Mouse (Mus musculus) midbrain, embryonic 13.5 days (tissue): ENCODE data around the gene Timp2. TPM values are rescaled to one million over a fixed set of nuclear protein-coding genes. Genes with fewer than 3 reads are reported as not detected.

Source experiments
- ATAC-seq: fragments of 200-750 bp; cut with Nextera tagmentation; 2 replicates; pipeline ENCODE4 v1.8.0; 2017; ENCODE audit warnings: mild to moderate bottlenecking, moderate TSS enrichment, moderate library complexity
- H3K27ac ChIP-seq: fragments of 300-500 bp; sonication (generic); 2 replicates; pipeline ENCODE4 v1.5.1; 2015; ENCODE audit warnings: inconsistent platforms, mild to moderate bottlenecking, moderate library complexity
- H3K27me3 ChIP-seq: fragments of 300-500 bp; sonication (generic); 2 replicates; pipeline ENCODE4 v1.6.1; 2015; ENCODE audit warnings: mild to moderate bottlenecking, inconsistent platforms
- H3K36me3 ChIP-seq: fragments of 300-500 bp; sonication (generic); 2 replicates; pipeline ENCODE4 v1.6.1; 2015; ENCODE audit warnings: mild to moderate bottlenecking, inconsistent platforms
- H3K4me1 ChIP-seq: fragments of 300-500 bp; sonication (generic); replicated peaks from 2 replicates; pipeline ENCODE4 v1.6.1; 2015; ENCODE audit warnings: inconsistent platforms
- H3K4me2 ChIP-seq: fragments of 300-500 bp; sonication (generic); replicated peaks from 2 replicates; pipeline ENCODE4 v1.6.1; 2015; ENCODE audit warnings: moderate library complexity, mild to moderate bottlenecking, inconsistent platforms
- H3K4me3 ChIP-seq: fragments of 300-500 bp; sonication (generic); replicated peaks from 2 replicates; pipeline ENCODE4 v1.5.1; 2015; ENCODE audit warnings: mild to moderate bottlenecking, inconsistent platforms
- H3K9ac ChIP-seq: fragments of 300-500 bp; sonication (generic); replicated peaks from 2 replicates; pipeline ENCODE4 v1.6.1; 2015; ENCODE audit warnings: mild to moderate bottlenecking, inconsistent platforms
- H3K9me3 ChIP-seq: fragments of 300-500 bp; sonication (generic); 2 replicates; pipeline ENCODE4 v1.6.1; 2016; ENCODE audit warnings: mild to moderate bottlenecking, inconsistent platforms
- WGBS: fragments of 180-500 bp; shearing (Covaris S2); methylation state at CpG from one replicate; pipeline ENCODE4 v1.1.7; 2015; 5-methylcytosine and 5-hydroxymethylcytosine counted together
- polyA plus RNA-seq: library from polyadenylated mRNA; unstranded; fragments of >200 nt; fragmentation: Nextera tagmentation; extraction: Ambion mirVana; gene quantifications from 2 replicates; pipeline ENCODE4 v1.2.1, GENCODE M21; 2015

The Timp2 gene
- 37.2 and 42.2 TPM in 2 replicates for polyA plus RNA-seq

DNA sequence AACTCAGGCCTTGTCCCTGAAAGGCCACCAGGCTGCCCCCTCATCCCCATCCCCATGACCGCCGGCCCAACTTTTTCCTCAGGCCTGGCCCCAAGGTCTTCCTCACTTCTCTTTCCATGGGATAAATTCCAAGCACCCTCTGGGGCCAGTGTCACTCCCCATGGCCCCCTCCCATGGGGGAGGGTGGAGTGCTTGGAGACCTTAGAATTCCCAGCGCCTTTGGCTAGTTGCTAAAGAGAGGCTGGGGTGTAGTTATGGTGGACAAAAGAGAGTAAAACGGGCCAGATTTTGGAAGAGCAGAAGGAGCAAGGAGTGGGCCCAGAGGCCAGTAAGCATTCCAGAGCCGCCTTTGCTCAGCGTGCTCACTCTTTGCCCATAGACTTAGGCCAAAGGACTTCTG lies at the start of gene Timp2:
Gene Timp2 (minus strand): TSS at position 101 of the 400 bp plus-strand sequence.
- peak within 1 kb of the TSS; percentile 81 for H3K4me3 ChIP-seq
- peak within 1 kb of the TSS; percentile 94 for H3K9ac ChIP-seq
- WGBS: 26% methylated on average over 6 of the region's 6 CpGs
- H3K4me2 ChIP-seq: peak within 1 kb of the TSS; percentile 93
- no peak; the same call in 1 of the 2 replicates for ATAC-seq
- H3K36me3 ChIP-seq: no peaks in the 10 kb centered on the region
- H3K4me1 ChIP-seq: peaks cover 31% of the 10 kb centered on the region
- H3K27me3 ChIP-seq: no peaks in the 10 kb centered on the region
- H3K27ac ChIP-seq: peak within 1 kb of the TSS; percentile 87
- H3K9me3 ChIP-seq: no peaks in the 10 kb centered on the region

DNA sequence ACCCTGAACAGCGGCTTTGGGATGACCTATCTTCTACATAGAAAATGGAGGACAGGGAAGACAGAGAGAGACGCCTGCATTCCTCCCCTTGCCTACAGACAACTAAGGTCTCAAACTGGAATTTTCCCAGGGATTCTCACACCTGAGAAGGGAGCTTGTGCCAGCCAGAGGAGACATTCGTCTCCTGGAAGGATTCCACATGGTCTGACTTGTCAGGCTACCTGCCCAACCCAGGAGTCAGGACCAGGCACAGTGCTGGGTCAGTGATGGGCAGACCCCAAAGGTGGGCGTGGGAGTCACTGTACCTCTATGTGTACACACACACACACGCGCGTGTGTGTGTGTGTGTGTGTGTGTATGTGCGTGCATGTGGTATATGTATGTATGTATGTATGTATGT lies 49.8 kb upstream of the Timp2 start:
- ATAC-seq: no peak
- H3K9ac ChIP-seq: no peak overlapping the region
- no peaks in the 10 kb centered on the region for H3K4me1 ChIP-seq
- no peak overlapping the region for H3K27ac ChIP-seq
- H3K4me2 ChIP-seq: no peak overlapping the region
- 96% methylated on average over 8 of the region's 8 CpGs for WGBS
- H3K4me3 ChIP-seq: no peak overlapping the region
- H3K27me3 ChIP-seq: no peaks in the 10 kb centered on the region
- H3K9me3 ChIP-seq: no peaks in the 10 kb centered on the region
- peaks cover 50% of the 10 kb centered on the region for H3K36me3 ChIP-seq

DNA sequence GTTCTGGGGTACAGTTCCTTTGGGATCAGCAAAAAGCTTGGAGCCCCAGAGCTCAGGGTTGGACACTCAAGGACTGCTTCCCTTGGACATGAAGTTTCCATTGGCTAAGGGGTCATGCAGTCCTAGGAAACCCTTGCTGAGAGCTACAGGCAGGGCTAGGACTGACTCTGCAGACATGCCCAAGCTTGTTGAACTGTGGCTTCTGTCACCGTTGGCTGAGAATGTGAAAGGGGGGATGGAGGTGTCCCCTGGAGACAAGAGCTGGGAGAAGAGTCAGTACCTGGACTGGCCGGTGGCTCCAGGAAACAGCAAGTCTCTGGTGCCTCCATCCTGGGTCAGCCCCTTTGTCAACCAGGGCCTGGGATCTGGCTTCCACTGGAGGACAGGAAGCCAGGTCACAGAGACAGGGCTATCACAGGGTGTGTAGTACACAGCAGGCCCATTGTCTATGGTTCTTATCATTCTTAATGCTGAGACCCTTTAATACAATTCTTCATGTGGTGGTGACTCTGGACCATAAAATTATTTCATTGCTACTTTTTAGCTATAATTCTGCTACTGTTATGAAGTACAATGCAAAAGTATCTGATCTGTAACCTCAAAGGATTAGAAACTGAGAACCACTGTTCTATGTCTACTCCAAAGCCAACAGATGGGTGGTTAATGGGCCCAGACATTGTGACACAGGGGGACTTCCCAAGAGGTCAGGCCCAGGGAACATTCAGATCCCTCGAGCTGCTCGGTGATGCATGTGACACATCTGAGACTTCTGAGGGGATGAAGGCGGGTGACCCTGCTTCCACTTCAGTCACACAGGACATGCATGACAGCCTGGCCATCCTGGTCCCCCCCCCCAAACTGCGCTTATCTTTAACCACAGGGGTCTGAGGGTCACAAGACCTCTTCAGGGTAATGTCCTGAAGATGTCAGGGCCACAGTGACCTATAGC lies 48.7 kb upstream of the Timp2 start:
- no peaks in the 10 kb centered on the region for H3K27me3 ChIP-seq
- H3K9ac ChIP-seq: no peak overlapping the region
- no peaks in the 10 kb centered on the region for H3K9me3 ChIP-seq
- 72% methylated on average over 6 of the region's 6 CpGs for WGBS
- H3K4me2 ChIP-seq: no peak overlapping the region
- no peaks in the 10 kb centered on the region for H3K4me1 ChIP-seq
- ATAC-seq: no peak
- H3K4me3 ChIP-seq: no peak overlapping the region
- H3K27ac ChIP-seq: no peak overlapping the region
- H3K36me3 ChIP-seq: peaks cover 39% of the 10 kb centered on the region

DNA sequence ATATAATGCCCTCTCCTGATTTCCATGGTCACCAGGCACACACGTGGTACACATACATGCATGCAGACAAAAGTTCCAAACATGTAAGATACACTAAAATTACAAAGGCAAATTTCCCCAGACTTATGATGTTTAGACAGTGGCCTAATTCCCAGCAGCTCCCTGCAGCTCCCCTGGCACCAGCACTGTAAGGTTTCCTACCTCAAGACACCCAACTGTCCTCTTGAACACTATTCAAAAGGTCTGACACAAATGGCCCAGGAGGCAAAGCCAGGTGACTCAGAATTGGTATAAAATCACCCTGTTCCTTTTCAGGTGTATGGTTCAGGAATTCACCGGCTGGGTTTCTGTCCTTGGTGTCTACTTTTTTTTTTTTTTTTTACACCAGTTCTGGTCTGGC lies 47.6 kb upstream of the Timp2 start:
- H3K9ac ChIP-seq: no peak overlapping the region
- ATAC-seq: no peak
- H3K27ac ChIP-seq: no peak overlapping the region
- no peaks in the 10 kb centered on the region for H3K27me3 ChIP-seq
- no peaks in the 10 kb centered on the region for H3K9me3 ChIP-seq
- H3K36me3 ChIP-seq: peaks cover 28% of the 10 kb centered on the region
- H3K4me3 ChIP-seq: no peak overlapping the region
- H3K4me2 ChIP-seq: no peak overlapping the region
- 94% methylated on average over 2 of the region's 2 CpGs for WGBS
- no peaks in the 10 kb centered on the region for H3K4me1 ChIP-seq

DNA sequence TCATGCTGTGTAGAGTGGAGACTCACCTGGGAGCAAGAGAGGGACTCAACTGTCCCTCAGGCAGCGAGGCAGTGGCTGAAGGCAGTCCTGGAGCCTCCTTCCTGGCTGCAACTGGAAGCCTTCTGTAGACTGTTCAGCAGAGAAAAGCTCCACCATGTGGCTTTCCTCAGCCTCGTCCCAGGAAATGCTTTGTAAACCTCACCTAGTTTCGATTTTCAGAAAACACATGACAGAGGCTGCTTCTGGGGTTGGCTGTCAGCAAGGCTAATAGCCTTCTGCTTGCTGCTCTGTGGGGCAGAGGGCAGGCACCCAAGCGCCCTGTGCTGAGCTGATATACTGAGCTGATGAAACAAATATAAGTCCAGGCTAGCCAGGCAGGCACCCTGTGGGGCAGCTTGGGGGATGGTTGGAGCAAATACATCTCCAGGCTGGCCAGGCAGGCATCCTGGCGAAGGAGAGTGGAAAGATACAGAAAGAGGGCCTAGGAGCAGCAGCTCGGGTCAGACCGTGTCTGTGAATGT lies 46.3 kb upstream of the Timp2 start, which contains the start of gene Lgals3bp:
Gene Lgals3bp (minus strand): TSS at position 333 of the 521 bp plus-strand sequence.
- no peaks in the 10 kb centered on the region for H3K4me1 ChIP-seq
- no peak within 1 kb of the TSS for H3K4me3 ChIP-seq
- 63% methylated on average over 7 of the region's 7 CpGs for WGBS
- no peak for ATAC-seq
- H3K4me2 ChIP-seq: no peak within 1 kb of the TSS
- no peaks in the 10 kb centered on the region for H3K27me3 ChIP-seq
- no peaks in the 10 kb centered on the region for H3K9me3 ChIP-seq
- no peak within 1 kb of the TSS for H3K27ac ChIP-seq
- peaks cover 15% of the 10 kb centered on the region for H3K36me3 ChIP-seq
- no peak within 1 kb of the TSS for H3K9ac ChIP-seq

DNA sequence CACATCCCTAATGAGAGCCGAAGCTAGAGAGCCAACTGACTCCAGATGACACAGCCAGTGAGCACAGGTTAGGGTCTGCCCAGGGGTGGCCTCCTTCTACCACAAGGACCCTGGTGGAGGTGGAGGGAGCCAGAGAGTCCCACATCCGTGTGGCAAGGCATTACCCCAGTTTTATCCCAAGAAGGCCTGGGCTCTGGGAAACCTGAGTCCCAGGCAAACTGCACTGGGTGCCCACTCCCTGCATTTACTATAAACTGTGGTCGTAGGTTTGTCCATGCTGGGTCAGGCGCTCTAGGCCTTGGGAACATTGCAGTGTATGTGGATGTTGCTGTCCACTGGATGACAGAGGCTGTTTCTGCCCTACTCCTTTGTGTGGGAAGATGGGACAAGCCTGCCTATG lies 45.7 kb upstream of the Timp2 start:
- H3K9ac ChIP-seq: no peak overlapping the region
- no peaks in the 10 kb centered on the region for H3K4me1 ChIP-seq
- H3K27ac ChIP-seq: no peak overlapping the region
- no peak for ATAC-seq
- H3K36me3 ChIP-seq: peaks cover 9% of the 10 kb centered on the region
- 90% methylated on average over 4 of the region's 4 CpGs for WGBS
- H3K4me3 ChIP-seq: no peak overlapping the region
- H3K27me3 ChIP-seq: no peaks in the 10 kb centered on the region
- H3K9me3 ChIP-seq: no peaks in the 10 kb centered on the region; the same call in 1 of the 2 replicates
- no peak overlapping the region for H3K4me2 ChIP-seq

DNA sequence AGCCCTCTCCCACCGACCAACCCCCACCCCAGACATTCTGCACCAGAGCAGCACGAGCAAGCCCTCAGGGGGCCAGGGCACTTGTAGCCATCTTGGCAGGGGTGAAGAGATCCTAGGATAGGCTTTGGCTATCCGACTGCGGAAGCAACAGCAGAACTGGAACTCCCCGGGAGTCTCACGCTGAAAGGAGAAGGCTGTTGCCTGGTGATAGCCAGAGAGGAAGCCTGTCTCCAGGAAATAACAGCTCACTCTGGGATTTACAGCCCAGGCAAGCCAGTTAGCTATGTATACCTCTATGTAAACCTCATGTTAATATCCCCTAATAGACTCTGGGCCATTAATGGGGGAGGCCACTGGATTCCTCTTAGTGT lies 45.0 kb upstream of the Timp2 start:
- Histone ChIP-seq H3K4me1 (no peaks in the 10 kb centered on the region), H3K9ac (no peak overlapping the region), H3K9me3 (no peaks in the 10 kb centered on the region; the same call in 1 of the 2 replicates), H3K27me3 (no peaks in the 10 kb centered on the region), H3K36me3 (peaks cover 3% of the 10 kb centered on the region), H3K27ac (no peak overlapping the region), H3K4me2 (no peak overlapping the region), H3K4me3 (no peak overlapping the region)
- WGBS: 43% methylated on average over 6 of the region's 6 CpGs
- no peak for ATAC-seq

DNA sequence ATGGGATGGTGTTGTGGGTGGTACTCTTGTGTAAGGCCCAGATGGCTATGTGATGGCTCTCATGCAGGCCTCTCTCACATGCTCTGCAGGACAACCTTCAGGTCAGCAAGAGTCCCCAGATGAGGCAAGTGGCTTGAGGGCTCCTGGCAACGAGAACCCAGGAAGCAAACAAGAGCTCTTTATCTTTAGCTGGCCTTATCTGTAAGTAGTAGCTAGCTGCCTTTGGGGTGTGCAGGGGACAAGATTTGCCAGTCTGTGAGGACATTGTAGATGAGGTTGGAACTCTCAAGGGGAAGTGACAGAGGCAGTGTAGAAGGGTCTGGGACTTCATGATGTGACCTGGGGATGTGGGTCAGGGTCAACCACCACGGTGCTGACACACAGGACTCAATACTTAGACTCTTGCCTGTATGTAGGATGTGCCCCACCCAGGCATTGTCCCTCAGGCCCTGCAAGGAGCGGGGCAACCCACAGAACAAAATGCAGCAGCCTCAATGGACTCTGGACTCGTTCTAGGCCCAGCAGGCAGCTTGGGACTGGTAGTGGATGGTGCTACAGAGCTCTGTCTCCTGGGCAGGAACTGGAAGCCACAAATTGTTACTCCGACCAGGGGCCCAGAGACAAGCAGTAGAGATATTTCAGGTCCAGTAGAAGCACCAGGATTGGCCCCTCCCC lies 44.5 kb upstream of the Timp2 start:
- ATAC-seq: no peak
- no peak overlapping the region for H3K9ac ChIP-seq
- 78% methylated on average over 5 of the region's 5 CpGs for WGBS

DNA sequence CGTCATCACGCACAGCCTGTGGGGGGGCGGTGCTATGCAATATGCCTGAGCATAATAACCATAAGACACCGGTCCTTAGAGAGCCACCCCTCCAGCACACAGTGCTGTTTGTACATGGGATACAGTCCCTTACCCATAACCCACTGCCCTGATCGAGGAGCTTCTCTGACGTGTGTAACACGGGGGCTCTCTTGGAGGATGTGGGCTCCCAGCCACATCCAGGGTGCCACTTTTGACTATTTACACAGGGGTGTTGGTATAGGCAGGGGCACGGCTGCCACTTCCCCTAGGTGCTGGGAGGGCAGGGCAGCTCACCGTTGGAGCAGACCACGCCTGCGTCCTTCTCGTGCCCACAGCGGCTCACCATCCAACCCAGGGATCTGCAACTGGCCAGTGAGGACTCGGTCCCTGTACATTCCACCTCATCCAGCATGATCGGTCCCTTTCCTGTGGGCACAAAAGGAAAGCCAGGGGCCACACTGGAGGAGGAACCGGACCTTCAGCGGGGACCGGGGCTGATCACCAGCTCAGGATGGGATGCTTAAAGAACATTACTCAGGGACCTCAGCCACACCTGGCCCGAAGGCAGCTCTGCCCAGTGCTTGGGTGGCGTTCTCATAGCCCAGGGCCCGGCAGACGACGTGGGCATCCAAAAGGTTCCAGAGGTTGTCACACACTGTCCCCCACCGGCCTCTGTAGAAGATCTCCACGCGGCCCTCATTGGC lies 42.4 kb upstream of the Timp2 start:
- Histone ChIP-seq H3K4me1 (no peaks in the 10 kb centered on the region), H3K4me3 (no peak overlapping the region), H3K9ac (no peak overlapping the region), H3K36me3 (no peaks in the 10 kb centered on the region), H3K27ac (no peak overlapping the region), H3K9me3 (no peaks in the 10 kb centered on the region; the same call in 1 of the 2 replicates), H3K4me2 (no peak overlapping the region), H3K27me3 (no peaks in the 10 kb centered on the region)
- WGBS: 92% methylated on average over 26 of the region's 26 CpGs
- ATAC-seq: no peak

More for the DNA sequence above, 44.5 kb upstream of the Timp2 start:
- Histone ChIP-seq H3K36me3 (no peaks in the 10 kb centered on the region), H3K27ac (no peak overlapping the region), H3K9me3 (no peaks in the 10 kb centered on the region; the same call in 1 of the 2 replicates), H3K4me3 (no peak overlapping the region), H3K27me3 (no peaks in the 10 kb centered on the region), H3K4me2 (no peak overlapping the region), H3K4me1 (no peaks in the 10 kb centered on the region)

DNA sequence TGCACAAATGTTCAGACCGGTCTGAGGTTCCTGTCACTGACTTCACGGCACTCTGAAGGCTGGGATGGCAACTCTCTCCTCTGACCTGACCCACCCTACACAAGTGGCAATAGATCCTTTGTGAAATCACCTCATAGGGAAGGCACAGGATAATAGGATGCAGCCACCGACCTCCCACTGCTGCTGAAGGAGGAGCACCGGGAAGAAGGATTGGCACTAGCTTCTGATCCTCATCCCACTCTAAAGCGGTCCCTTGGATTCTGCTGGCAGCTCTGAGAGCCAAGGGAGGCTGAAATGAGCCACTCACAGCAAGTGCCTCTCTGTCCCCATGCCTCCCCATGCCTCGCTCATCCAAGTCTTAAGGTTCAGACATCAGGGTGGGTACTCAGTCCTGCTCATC lies 39.0 kb upstream of the Timp2 start:
- Histone ChIP-seq H3K4me3 (no peak overlapping the region), H3K9ac (no peak overlapping the region), H3K9me3 (no peaks in the 10 kb centered on the region; the same call in 1 of the 2 replicates), H3K4me2 (no peak overlapping the region), H3K27me3 (no peaks in the 10 kb centered on the region), H3K36me3 (no peaks in the 10 kb centered on the region), H3K4me1 (no peaks in the 10 kb centered on the region), H3K27ac (no peak overlapping the region)
- WGBS: 58% methylated on average over 6 of the region's 6 CpGs
- no peak for ATAC-seq

DNA sequence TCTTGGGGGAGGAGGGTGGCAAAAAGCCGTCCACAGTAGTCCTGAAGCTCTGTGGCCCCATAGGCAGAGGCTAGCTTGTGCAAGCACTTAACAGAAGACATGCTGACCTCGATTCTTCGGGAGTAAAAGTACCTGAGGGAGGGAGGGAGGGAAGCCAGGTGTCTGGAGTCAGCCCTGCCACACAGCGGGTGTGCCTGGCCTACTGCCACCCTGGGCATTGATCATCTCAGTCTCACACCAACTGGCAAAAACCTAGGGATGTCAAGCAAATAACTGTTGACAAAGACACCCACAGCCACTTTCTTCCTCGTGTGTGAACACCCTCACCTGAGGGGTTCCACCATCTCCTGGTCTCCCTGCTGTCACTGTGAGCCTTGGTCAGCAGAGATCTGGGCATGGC lies 38.5 kb upstream of the Timp2 start:
- H3K27ac ChIP-seq: no peak overlapping the region
- no peak overlapping the region for H3K4me3 ChIP-seq
- H3K9ac ChIP-seq: no peak overlapping the region
- no peaks in the 10 kb centered on the region; the same call in 1 of the 2 replicates for H3K9me3 ChIP-seq
- no peaks in the 10 kb centered on the region for H3K36me3 ChIP-seq
- H3K4me2 ChIP-seq: no peak overlapping the region
- no peaks in the 10 kb centered on the region for H3K4me1 ChIP-seq
- WGBS: 69% methylated on average over 5 of the region's 5 CpGs
- ATAC-seq: no peak
- no peaks in the 10 kb centered on the region for H3K27me3 ChIP-seq
